Mouse (Mus musculus) kidney, adult 2 months (tissue): ENCODE results near the gene Smpd2. TPM values are rescaled to one million over a fixed set of nuclear protein-coding genes. Genes with fewer than 3 reads are reported as not detected.

Experiments used
- DNase-seq: peaks from one replicate; pipeline ENCODE4 v3.0.0; 2021
- H3K27ac ChIP-seq: fragments of 200-500 bp; 2 replicates; pipeline ENCODE4 v1.5.1; 2012; ENCODE audit warnings: low read depth, low read length, control low read depth, inconsistent platforms; ENCODE audit not compliant: insufficient read depth
- H3K27me3 ChIP-seq: fragments of 200-500 bp; replicated peaks from 2 replicates; pipeline ENCODE4 v1.6.1; 2012; ENCODE audit warnings: mild to moderate bottlenecking, moderate library complexity, low read length, inconsistent platforms; ENCODE audit not compliant: control insufficient read depth, insufficient read depth
- H3K36me3 ChIP-seq: fragments of 200-500 bp; 2 replicates; pipeline ENCODE4 v1.6.1; 2012; ENCODE audit warnings: mild to moderate bottlenecking, moderate library complexity, low read length, inconsistent platforms; ENCODE audit not compliant: control insufficient read depth, insufficient read depth
- H3K4me1 ChIP-seq: fragments of 200-500 bp; 2 replicates; pipeline ENCODE4 v1.6.1; 2011; ENCODE audit warnings: low read length; ENCODE audit not compliant: control insufficient read depth, insufficient read depth
- H3K4me3 ChIP-seq: fragments of 200-500 bp; 2 replicates; pipeline ENCODE4 v1.5.1; 2011; ENCODE audit warnings: mild to moderate bottlenecking, low read depth, low read length, control low read depth; ENCODE audit not compliant: insufficient read depth
- CTCF ChIP-seq: fragments of 200-500 bp; conservative IDR thresholded peaks from 2 replicates; pipeline ENCODE4 v1.5.1; 2011; ENCODE audit warnings: low read depth, mild to moderate bottlenecking, control low read depth, low read length, moderate library complexity, mixed read lengths; ENCODE audit not compliant: insufficient read depth, insufficient read length
- POLR2A ChIP-seq: fragments of 200-500 bp; IDR thresholded peaks from one replicate; pipeline ENCODE4 v1.6.1; 2011; ENCODE audit warnings: low read depth, low read length, control low read depth
- WGBS: fragments of 180-500 bp; shearing (Covaris S2); methylation state at CpG from one replicate; pipeline ENCODE4 v1.1.7; 2018; 5-methylcytosine and 5-hydroxymethylcytosine counted together
- polyA plus RNA-seq: library from polyadenylated mRNA; depleted of rRNA; stranded (reverse); fragments of >200 nt; gene quantifications from 2 replicates; pipeline ENCODE4 v1.2.3, GENCODE M21; 2012

The Smpd2 gene
- polyA plus RNA-seq, 1 experiment = 124 TPM

DNA sequence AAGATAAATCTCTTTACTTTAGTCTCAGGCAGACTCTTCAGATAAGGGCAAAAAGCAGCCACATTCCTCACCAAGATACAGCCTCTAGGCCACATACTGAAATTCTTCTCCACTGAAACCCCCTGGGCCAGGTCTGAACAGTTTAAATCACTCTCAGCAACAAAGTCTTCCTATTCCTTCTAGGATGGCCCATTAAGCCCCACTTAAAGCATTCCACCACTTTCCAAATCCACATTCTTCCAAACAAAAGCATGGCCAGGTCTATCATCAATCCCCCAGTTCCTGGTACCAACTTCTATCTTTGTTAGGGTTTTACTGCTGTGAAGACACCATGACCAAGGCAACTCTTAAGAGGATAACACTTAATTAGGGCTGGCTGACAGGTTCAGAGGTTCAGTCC lies 17.6 kb downstream of the Smpd2 start:
- H3K27me3 ChIP-seq = no peaks in the 10 kb centered on the region
- TF ChIP-seq CTCF (no peak), POLR2A (no peak)
- no peak overlapping the region for H3K27ac ChIP-seq
- H3K4me3 ChIP-seq = no peak overlapping the region
- no peaks in the 10 kb centered on the region for H3K36me3 ChIP-seq
- no peak for DNase-seq
- no peaks in the 10 kb centered on the region for H3K4me1 ChIP-seq

DNA sequence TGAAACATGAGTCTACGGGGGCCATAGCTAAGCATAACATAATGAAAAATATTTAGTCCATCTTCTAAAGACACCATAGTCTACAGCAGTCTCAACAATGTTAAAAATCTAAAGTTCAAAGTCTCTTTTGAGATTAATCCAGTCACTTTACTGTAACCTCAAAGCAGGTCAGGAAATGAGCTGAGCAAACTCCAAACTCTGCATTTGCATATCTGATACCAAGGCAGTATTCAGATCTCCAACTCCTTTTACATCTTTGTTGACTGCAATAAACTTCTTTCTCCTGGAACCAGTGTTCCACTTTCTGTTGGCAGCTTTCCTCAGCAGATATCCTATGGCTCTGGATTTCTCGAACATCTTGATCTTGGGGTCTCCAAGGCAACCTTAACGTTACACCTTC lies 19.5 kb downstream of the Smpd2 start:
- Histone ChIP-seq H3K27ac (no peak overlapping the region), H3K27me3 (no peaks in the 10 kb centered on the region), H3K4me1 (no peaks in the 10 kb centered on the region), H3K36me3 (no peaks in the 10 kb centered on the region), H3K4me3 (no peak overlapping the region)
- WGBS = 78% methylated on average over 3 of the region's 3 CpGs
- no peak for DNase-seq
- no peak for TF ChIP-seq POLR2A

DNA sequence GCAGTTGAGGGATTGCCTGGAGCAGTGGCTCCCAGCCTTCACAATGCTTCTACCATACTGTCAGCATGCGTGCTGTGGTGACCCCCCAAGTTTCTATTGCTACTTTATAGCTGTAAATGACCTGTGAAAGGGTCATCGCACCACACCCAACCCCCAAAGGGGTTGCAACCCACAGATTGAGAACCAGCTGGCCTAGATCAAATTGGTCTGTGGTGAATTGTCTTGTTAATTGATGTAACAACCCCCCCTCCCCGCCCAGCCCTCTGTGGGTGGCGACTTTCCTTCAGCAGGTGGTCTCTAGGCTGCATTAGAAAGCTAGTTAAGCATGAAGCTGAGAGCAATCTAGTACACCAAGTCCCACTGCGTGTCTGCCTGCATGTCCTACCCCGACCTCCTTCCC lies 22.8 kb downstream of the Smpd2 start:
- H3K27ac ChIP-seq = 0 out of 2 replicates have a peak overlapping the region, but pooled peaks have one; percentile 32
- TF ChIP-seq POLR2A = no peak
- TF ChIP-seq CTCF = no peak
- H3K36me3 ChIP-seq = no peaks in the 10 kb centered on the region; the same call in none of the 2 replicates
- WGBS = 62% methylated on average over 6 of the region's 6 CpGs
- H3K27me3 ChIP-seq = no peaks in the 10 kb centered on the region
- H3K4me3 ChIP-seq = no peak overlapping the region
- no peaks in the 10 kb centered on the region for H3K4me1 ChIP-seq
- no peak for DNase-seq

DNA sequence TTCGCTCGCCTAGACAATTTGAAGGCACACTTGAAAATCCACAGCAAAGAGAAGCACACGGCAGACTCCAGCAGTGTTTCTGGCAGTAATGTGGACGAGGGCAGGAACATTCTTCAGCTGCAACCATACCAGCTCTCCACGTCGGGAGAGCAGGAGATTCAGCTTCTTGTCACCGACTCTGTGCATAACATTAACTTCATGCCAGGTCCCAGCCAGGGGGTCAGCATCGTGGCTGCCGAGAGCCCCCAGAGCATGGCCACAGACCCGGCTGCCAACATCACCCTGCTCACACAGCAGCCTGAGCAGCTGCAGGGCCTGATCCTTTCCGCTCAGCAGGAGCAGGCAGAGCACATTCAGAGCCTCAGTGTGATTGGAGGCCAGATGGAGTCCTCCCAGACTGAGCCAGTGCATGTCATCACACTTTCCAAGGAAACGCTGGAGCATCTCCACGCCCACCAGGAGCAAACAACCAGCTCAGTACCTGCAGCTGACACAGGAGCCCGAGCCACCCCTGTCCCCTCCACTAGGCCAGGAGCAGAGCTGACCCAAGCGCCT lies 25.7 kb downstream of the Smpd2 start:
- TF ChIP-seq POLR2A = no peak
- no peak for TF ChIP-seq CTCF
- H3K36me3 ChIP-seq = no peaks in the 10 kb centered on the region; the same call in none of the 2 replicates
- WGBS = 70% methylated on average over 15 of the region's 15 CpGs

DNA sequence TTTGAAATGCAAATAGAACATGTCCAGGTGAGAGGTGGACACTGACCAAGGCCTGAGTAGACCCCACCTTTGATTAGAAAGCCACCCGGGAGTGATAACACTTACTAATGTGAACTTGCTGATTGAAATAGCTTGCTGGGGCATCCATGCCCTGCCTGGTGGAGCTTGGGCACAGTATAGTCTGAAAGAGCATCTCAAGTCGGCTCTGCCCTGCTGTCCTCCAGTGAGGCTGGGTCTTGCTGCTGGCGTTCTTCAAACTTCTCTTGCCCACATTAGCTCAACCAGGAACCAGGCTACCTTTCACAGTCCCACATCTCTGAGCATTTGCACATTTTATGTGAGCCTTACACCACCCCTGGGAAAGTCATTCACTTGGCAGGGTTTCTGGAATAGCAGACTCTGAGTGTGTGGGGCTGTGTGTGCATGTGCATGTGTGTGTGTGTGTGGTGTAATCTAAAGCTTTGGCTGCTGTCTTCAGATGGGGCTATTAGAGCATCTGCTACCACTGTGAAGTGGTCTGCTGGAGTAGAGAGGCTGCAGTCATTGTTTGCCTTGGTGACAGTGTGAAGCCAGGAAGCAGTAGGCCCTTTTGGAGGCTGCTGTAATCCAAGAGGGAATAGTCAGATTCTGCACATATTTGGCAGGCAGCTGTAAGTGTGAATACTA lies 29.0 kb downstream of the Smpd2 start:
- no peaks in the 10 kb centered on the region for H3K4me1 ChIP-seq
- no peak for DNase-seq
- no peaks in the 10 kb centered on the region; the same call in none of the 2 replicates for H3K36me3 ChIP-seq
- TF ChIP-seq POLR2A (no peak), CTCF (no peak)
- H3K27me3 ChIP-seq = no peaks in the 10 kb centered on the region
- no peak overlapping the region for H3K27ac ChIP-seq
- no peak overlapping the region for H3K4me3 ChIP-seq
- 86% methylated on average over 3 of the region's 3 CpGs for WGBS

More for the DNA sequence above, 25.7 kb downstream of the Smpd2 start:
- Histone ChIP-seq H3K4me3 (no peak overlapping the region), H3K4me1 (no peaks in the 10 kb centered on the region), H3K27ac (no peak overlapping the region), H3K27me3 (no peaks in the 10 kb centered on the region)
- no peak for DNase-seq

DNA sequence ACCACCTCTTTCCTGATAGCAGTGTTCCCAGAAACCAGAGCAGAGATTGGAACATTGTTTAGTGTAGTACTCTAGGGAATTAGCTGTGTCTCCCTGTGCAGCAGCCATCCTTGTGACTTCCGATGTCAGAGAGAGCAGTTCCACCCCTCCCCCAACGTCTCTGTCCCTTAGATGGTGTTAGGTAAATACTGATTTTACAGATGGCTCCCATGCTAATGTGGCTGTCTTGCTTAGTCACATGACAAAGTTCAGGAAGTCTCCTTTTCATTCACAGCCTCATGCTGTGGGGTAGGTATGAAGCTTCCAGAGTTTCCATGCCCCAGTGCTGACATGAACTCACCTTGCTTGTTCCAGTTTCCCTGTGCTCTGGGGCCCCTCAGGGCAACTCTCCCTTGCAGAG lies 29.7 kb downstream of the Smpd2 start:
- WGBS = 22% methylated on average over 2 of the region's 2 CpGs
- Histone ChIP-seq H3K36me3 (peaks cover 2% of the 10 kb centered on the region), H3K4me1 (no peaks in the 10 kb centered on the region), H3K27ac (no peak overlapping the region), H3K4me3 (no peak overlapping the region), H3K27me3 (no peaks in the 10 kb centered on the region)
- DNase-seq = no peak
- no peak for TF ChIP-seq POLR2A
- no peak for TF ChIP-seq CTCF

DNA sequence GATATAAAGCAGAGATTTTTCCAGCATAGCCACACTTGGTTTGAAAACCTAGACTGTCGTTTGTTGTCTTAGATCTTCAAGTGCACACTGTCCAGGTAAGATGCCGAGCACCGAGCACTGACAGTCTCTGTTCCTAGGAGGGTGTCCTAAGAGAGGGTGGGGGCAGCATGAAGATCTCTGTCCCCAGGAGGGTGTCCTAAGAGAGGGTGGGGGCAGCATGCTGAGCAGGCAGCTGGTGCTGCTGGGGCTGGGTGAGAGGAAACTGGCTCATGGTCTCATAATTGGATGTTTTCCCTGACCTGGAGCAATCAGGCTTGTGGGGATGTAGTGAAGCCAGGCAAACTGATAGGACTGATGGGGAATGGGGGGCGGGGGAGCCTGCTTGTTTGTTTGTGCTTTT lies 30.2 kb downstream of the Smpd2 start:
- Histone ChIP-seq H3K27me3 (no peaks in the 10 kb centered on the region), H3K27ac (no peak overlapping the region), H3K4me1 (no peaks in the 10 kb centered on the region), H3K4me3 (no peak overlapping the region), H3K36me3 (peaks cover 2% of the 10 kb centered on the region)
- TF ChIP-seq POLR2A (no peak), CTCF (no peak)
- DNase-seq = no peak
- 90% methylated on average over 4 of the region's 4 CpGs for WGBS
